Mouse (Mus musculus): ENCODE results near the gene Gpr84. TPM values are rescaled to one million over a fixed set of nuclear protein-coding genes. Genes with fewer than 3 reads are reported as not detected.
A peak's percentile ranks its signal among the peaks of the same experiment; 100 is the strongest.

The Gpr84 gene
- polyA plus RNA-seq, 1 experiment from 2014 or later: 0.30 TPM

- no peak for TF ChIP-seq EP300 (optimal IDR thresholded peaks at IDR 0.05)
- TF ChIP-seq CTCF (IDR thresholded peaks at IDR 0.05; ENCODE audit: low read depth): no peak
- H3K27me3 ChIP-seq (ENCODE audit: control insufficient read depth, insufficient read depth, low read length): no peaks in the 10 kb centered on the region
- WGBS: 53% methylated on average over 10 of the region's 10 CpGs
- H3K9ac ChIP-seq (ENCODE audit: low read length): no peak overlapping the region
- no peak overlapping the region for H3K27ac ChIP-seq (replicated peaks)
- ATAC-seq (ENCODE audit: low FRiP score, low TSS enrichment) (peak; percentile 24; the same call in 1 of the 2 replicates), DNase-seq (ENCODE audit: low spot score) (no peak)
- H3K36me3 ChIP-seq (ENCODE audit: control insufficient read depth, insufficient read depth, low read length): peaks cover 4% of the 10 kb centered on the region; the same call in 1 of the 2 replicates
- H3K4me2 ChIP-seq (replicated peaks; ENCODE audit: low read depth): no peak overlapping the region
- no peaks in the 10 kb centered on the region for H3K9me3 ChIP-seq (ENCODE audit: control insufficient read depth, low read length)
- H3K4me3 ChIP-seq (ENCODE audit: low read depth, low read length): no peak overlapping the region
- H3K4me1 ChIP-seq (replicated peaks; ENCODE audit: control insufficient read depth, insufficient read depth): 0 out of 2 replicates have a peak, but pooled peaks cover 2% of the 10 kb centered on the region
Observed at GRCm38 (mm10) chr15:103315979-103316776, 5.8 kb upstream of the Gpr84 start.

GRCm38 (mm10) chr15:103315011-103315502 lies 4.6 kb upstream of the Gpr84 start:
- Histone ChIP-seq H3K9me3 (ENCODE audit: control insufficient read depth, low read length) (no peaks in the 10 kb centered on the region), H3K9ac (ENCODE audit: low read length) (0 out of 2 replicates have a peak overlapping the region, but pooled peaks have one; percentile 23), H3K4me1 (replicated peaks; ENCODE audit: control insufficient read depth, insufficient read depth) (0 out of 2 replicates have a peak, but pooled peaks cover 2% of the 10 kb centered on the region), H3K27me3 (ENCODE audit: control insufficient read depth, insufficient read depth, low read length) (no peaks in the 10 kb centered on the region), H3K36me3 (ENCODE audit: control insufficient read depth, insufficient read depth, low read length) (peaks cover 4% of the 10 kb centered on the region; the same call in 1 of the 2 replicates), H3K27ac (replicated peaks) (0 out of 2 replicates have a peak overlapping the region, but pooled peaks have one; percentile 40), H3K4me3 (ENCODE audit: low read depth, low read length) (peak overlapping the region; percentile 6; the same call in 1 of the 2 replicates), H3K4me2 (replicated peaks; ENCODE audit: low read depth) (peak overlapping the region; percentile 50)
- DNase-seq (ENCODE audit: low spot score) (peak; percentile 84), ATAC-seq (ENCODE audit: low FRiP score, low TSS enrichment) (peak; percentile 78)
- TF ChIP-seq CTCF (IDR thresholded peaks at IDR 0.05; ENCODE audit: low read depth) (peak; percentile 80), EP300 (optimal IDR thresholded peaks at IDR 0.05) (no peak)
- 11% methylated on average over 18 of the region's 18 CpGs for WGBS

- WGBS: 62% methylated on average over 20 of the region's 22 CpGs
- Histone ChIP-seq H3K27ac (replicated peaks) (no peak overlapping the region), H3K4me3 (ENCODE audit: low read depth, low read length) (no peak overlapping the region)
Observed at GRCm38 (mm10) chr15:103314181-103314580, 3.8 kb upstream of the Gpr84 start.

GRCm38 (mm10) chr15:103313495-103314095 lies 3.2 kb upstream of the Gpr84 start:
- no peak; the same call in 1 of the 2 replicates for ATAC-seq (ENCODE audit: low FRiP score, low TSS enrichment)
- H3K9ac ChIP-seq (ENCODE audit: low read length): no peak overlapping the region
- no peaks in the 10 kb centered on the region for H3K9me3 ChIP-seq (ENCODE audit: control insufficient read depth, low read length)
- no peak overlapping the region for H3K27ac ChIP-seq (replicated peaks)
- peaks cover 4% of the 10 kb centered on the region; the same call in 1 of the 2 replicates for H3K36me3 ChIP-seq (ENCODE audit: control insufficient read depth, insufficient read depth, low read length)
- TF ChIP-seq CTCF (IDR thresholded peaks at IDR 0.05; ENCODE audit: low read depth) (peak; percentile 90), EP300 (optimal IDR thresholded peaks at IDR 0.05) (no peak)
- H3K4me2 ChIP-seq (replicated peaks; ENCODE audit: low read depth): 0 out of 2 replicates have a peak overlapping the region, but pooled peaks have one; percentile 3
- peak; percentile 45 for DNase-seq (ENCODE audit: low spot score)
- no peaks in the 10 kb centered on the region for H3K27me3 ChIP-seq (ENCODE audit: control insufficient read depth, insufficient read depth, low read length)
- no peak overlapping the region for H3K4me3 ChIP-seq (ENCODE audit: low read depth, low read length)
- WGBS: 25% methylated on average over 18 of the region's 18 CpGs
- H3K4me1 ChIP-seq (replicated peaks; ENCODE audit: control insufficient read depth, insufficient read depth): 0 out of 2 replicates have a peak, but pooled peaks cover 2% of the 10 kb centered on the region

More at GRCm38 (mm10) chr15:103314181-103314580, 3.8 kb upstream of the Gpr84 start:
- H3K27me3 ChIP-seq (ENCODE audit: control insufficient read depth, insufficient read depth, low read length): no peaks in the 10 kb centered on the region
- no peaks in the 10 kb centered on the region for H3K9me3 ChIP-seq (ENCODE audit: control insufficient read depth, low read length)
- no peak overlapping the region for H3K9ac ChIP-seq (ENCODE audit: low read length)
- H3K4me1 ChIP-seq (replicated peaks; ENCODE audit: control insufficient read depth, insufficient read depth): 0 out of 2 replicates have a peak, but pooled peaks cover 2% of the 10 kb centered on the region
- TF ChIP-seq EP300 (optimal IDR thresholded peaks at IDR 0.05) (no peak), CTCF (IDR thresholded peaks at IDR 0.05; ENCODE audit: low read depth) (no peak)
- peak overlapping the region; percentile 50 for H3K4me2 ChIP-seq (replicated peaks; ENCODE audit: low read depth)
- no peak for DNase-seq (ENCODE audit: low spot score)
- no peak for ATAC-seq (ENCODE audit: low FRiP score, low TSS enrichment)
- H3K36me3 ChIP-seq (ENCODE audit: control insufficient read depth, insufficient read depth, low read length): peaks cover 4% of the 10 kb centered on the region; the same call in 1 of the 2 replicates

GRCm38 (mm10) chr15:103308876-103309580 lies 1.4 kb downstream of the Gpr84 start:
- WGBS: 67% methylated on average over 26 of the region's 26 CpGs
- no peak overlapping the region; the same call in 1 of the 2 replicates for H3K9ac ChIP-seq (ENCODE audit: low read length)

More at GRCm38 (mm10) chr15:103308876-103309580, 1.4 kb downstream of the Gpr84 start:
- no peaks in the 10 kb centered on the region for H3K9me3 ChIP-seq (ENCODE audit: control insufficient read depth, low read length)
- no peak overlapping the region for H3K27ac ChIP-seq (replicated peaks)
- H3K36me3 ChIP-seq (ENCODE audit: control insufficient read depth, insufficient read depth, low read length): no peaks in the 10 kb centered on the region
- TF ChIP-seq EP300 (optimal IDR thresholded peaks at IDR 0.05): no peak
- no peak for TF ChIP-seq CTCF (IDR thresholded peaks at IDR 0.05; ENCODE audit: low read depth)
- H3K4me3 ChIP-seq (ENCODE audit: low read depth, low read length): no peak overlapping the region
- H3K4me1 ChIP-seq (replicated peaks; ENCODE audit: control insufficient read depth, insufficient read depth): peaks cover under 1% of the 10 kb centered on the region
- H3K27me3 ChIP-seq (ENCODE audit: control insufficient read depth, insufficient read depth, low read length): no peaks in the 10 kb centered on the region
- ATAC-seq (ENCODE audit: low FRiP score, low TSS enrichment) (no peak), DNase-seq (ENCODE audit: low spot score) (no peak)
- 0 out of 2 replicates have a peak overlapping the region, but pooled peaks have one; percentile 14 for H3K4me2 ChIP-seq (replicated peaks; ENCODE audit: low read depth)

Measured in stomach, postnatal 0 days (tissue).